Mouse (Mus musculus) lung, adult 10 weeks (tissue): ENCODE measurements around the gene Gja8. TPM values are rescaled to one million over a fixed set of nuclear protein-coding genes. Genes with fewer than 3 reads are reported as not detected.

Experiments used
- polyA plus RNA-seq: library from polyadenylated mRNA; stranded (reverse); fragments of 350-450 nt; fragmentation: Illumina TruSeq; extraction: RNeasy Lipid Tissue Mini Kit (QIAGEN cat#74804); gene quantifications from one replicate; pipeline ENCODE4 v1.2.3, GENCODE M21; 2014; ENCODE audit warnings: low read depth, low replicate concordance; ENCODE audit not compliant: insufficient read depth

Gene Gja8
- not detected for polyA plus RNA-seq

DNA sequence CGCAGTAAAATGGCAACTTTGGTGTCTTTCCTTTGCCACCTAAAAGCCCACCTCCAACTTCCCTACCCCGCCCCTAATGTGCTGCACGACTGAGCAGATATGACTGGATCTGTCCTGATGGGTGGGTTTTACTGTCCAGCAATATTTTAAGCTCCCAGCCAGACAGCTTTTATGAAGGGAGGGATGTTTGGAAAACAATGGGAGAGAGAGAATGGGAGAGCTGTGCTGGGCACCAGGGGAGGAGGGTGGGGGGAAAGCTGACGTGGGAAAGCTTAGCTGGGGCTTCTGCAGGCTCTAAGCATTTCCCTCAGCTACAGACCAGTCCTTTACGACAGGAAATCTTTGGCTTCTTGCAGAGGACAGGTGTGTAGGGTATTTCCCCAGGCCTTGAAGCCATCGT lies at the start of gene Gja8:
Gene Gja8 (minus strand): TSS at position 101 of the 400 bp plus-strand sequence.

DNA sequence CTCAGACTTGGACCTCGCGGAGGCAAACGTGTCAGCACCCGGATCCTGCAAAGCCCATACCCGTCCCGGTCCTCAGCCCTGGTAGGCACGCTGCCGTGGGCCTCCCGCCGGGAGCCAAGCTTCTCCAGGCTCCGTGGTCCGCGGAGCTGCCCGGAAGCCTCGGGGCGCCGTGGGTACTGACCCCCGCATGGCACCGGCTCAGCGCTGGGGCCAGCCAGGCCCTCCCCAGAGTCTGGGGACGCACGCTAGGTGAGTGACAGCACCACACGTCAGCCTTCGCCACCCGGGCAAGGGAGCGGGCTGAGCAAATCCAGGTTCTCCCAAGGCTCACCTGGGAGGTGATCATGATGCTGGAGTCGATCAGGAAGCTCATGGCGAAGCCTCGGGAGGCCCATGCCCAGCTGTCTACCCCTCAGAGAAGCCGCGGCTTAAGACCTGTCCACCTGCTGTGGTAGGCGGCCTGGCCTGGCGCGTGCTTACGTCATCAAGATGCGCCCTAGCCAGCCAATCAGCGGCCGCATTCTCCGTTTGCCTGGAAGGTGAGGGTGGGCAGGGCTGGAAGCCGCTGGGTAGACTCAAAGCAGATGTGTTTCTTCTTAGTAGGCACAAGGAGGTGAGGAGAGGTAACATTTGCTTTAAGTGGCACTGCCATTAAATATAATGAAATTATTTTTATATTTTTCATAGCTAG lies 20.8 kb downstream of the Gja8 start, which contains the start of gene Gpr89:
Gene Gpr89 (minus strand): TSS at position 496 of the 691 bp plus-strand sequence.

DNA sequence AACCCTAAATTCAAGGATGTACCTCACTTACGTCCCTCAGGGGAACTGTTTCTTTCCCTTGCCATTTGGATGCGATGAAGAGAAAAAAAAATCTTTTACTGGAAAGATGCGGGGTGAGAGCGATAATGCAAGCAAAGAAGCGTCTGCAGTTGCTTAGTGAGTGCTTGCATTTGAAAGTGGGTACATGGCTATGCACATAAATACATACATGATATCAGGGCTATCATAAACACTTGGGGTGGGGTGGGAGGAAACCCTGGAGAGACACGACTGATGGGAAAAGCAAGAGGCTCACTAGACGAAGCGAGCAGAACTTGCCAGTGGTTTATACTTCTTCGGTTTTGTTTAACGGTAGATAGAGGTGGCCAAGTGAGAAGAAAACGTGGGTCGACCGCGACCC lies 21.4 kb downstream of the Gja8 start, which contains the start of gene Gja5:
Gene Gja5 (plus strand): TSS at position 301 of the 400 bp plus-strand sequence.

Other genes starting within 250 kb of the Gja8 start
- 13.8 TPM for gene Pias3, start 229.6 kb downstream of the Gja8 start, polyA plus RNA-seq
- gene Nudt17, start 217.5 kb downstream of the Gja8 start, polyA plus RNA-seq = 3.0 TPM
- gene Polr3c, start 198.4 kb downstream of the Gja8 start, polyA plus RNA-seq = 13.1 TPM
- gene Rnf115, start 198.4 kb downstream of the Gja8 start, polyA plus RNA-seq = 23.2 TPM
- gene Pdzk1, start 96.7 kb downstream of the Gja8 start, polyA plus RNA-seq = not detected
- gene Cd160, start 96.7 kb downstream of the Gja8 start, polyA plus RNA-seq = 0.87 TPM
- 29.2 TPM for gene Gja5, start 21.3 kb downstream of the Gja8 start, polyA plus RNA-seq
- 5.4 TPM for gene Gpr89, start 20.7 kb downstream of the Gja8 start, polyA plus RNA-seq
- gene Acp6, start 232.8 kb upstream of the Gja8 start, polyA plus RNA-seq = 14.7 TPM